Mouse (Mus musculus): ENCODE measurements around the gene BB287469. TPM values are rescaled to one million over a fixed set of nuclear protein-coding genes. Genes with fewer than 3 reads are reported as not detected.
"Not testable (repeated sequence)": the region's sequence is repeated elsewhere in the genome, so short reads cannot be mapped to it uniquely, and the experiment has no call there.

Gene BB287469
- not detected in 2 replicates for polyA plus RNA-seq (2011; ENCODE audit: insufficient read depth, insufficient read length, low read depth, missing spikeins)

GRCm38 (mm10) chr12:87816277-87816676, at the start of gene BB287469:
Gene BB287469 (plus strand): TSS chr12:87816577.
- not testable (repeated sequence) for H3K9me3 ChIP-seq (replicated peaks; ENCODE audit: control insufficient read depth, insufficient read depth, low read length, poor library complexity, severe bottlenecking); H3K4me1 ChIP-seq (ENCODE audit: control insufficient read depth, insufficient read depth, low read length); H3K4me3 ChIP-seq (ENCODE audit: low read depth, low read length); H3K9ac ChIP-seq (ENCODE audit: low read depth, poor library complexity, severe bottlenecking); H3K27ac ChIP-seq (ENCODE audit: insufficient read depth, low read length); H3K27me3 ChIP-seq (ENCODE audit: control insufficient read depth, insufficient read depth, low read length, poor library complexity, severe bottlenecking); H3K36me3 ChIP-seq (ENCODE audit: control insufficient read depth, insufficient read depth, low read length, poor library complexity, severe bottlenecking)

- not testable (repeated sequence) for H3K9me3 ChIP-seq (replicated peaks; ENCODE audit: control insufficient read depth, insufficient read depth, low read length, poor library complexity, severe bottlenecking); H3K27ac ChIP-seq (ENCODE audit: insufficient read depth, low read length); H3K27me3 ChIP-seq (ENCODE audit: control insufficient read depth, insufficient read depth, low read length, poor library complexity, severe bottlenecking); H3K4me3 ChIP-seq (ENCODE audit: low read depth, low read length); H3K9ac ChIP-seq (ENCODE audit: low read depth, poor library complexity, severe bottlenecking); H3K4me1 ChIP-seq (ENCODE audit: control insufficient read depth, insufficient read depth, low read length); H3K36me3 ChIP-seq (ENCODE audit: control insufficient read depth, insufficient read depth, low read length, poor library complexity, severe bottlenecking)
Observed at GRCm38 (mm10) chr12:87775655-87776054, 40.7 kb upstream of the BB287469 start, which contains the start of gene Gm21319. Gene Gm21319 (minus strand): TSS chr12:87775755.

- not testable (repeated sequence) for H3K4me3 ChIP-seq (ENCODE audit: low read depth, low read length); H3K36me3 ChIP-seq (ENCODE audit: control insufficient read depth, insufficient read depth, low read length, poor library complexity, severe bottlenecking); H3K4me1 ChIP-seq (ENCODE audit: control insufficient read depth, insufficient read depth, low read length); H3K9me3 ChIP-seq (replicated peaks; ENCODE audit: control insufficient read depth, insufficient read depth, low read length, poor library complexity, severe bottlenecking); H3K27ac ChIP-seq (ENCODE audit: insufficient read depth, low read length); H3K27me3 ChIP-seq (ENCODE audit: control insufficient read depth, insufficient read depth, low read length, poor library complexity, severe bottlenecking); H3K9ac ChIP-seq (ENCODE audit: low read depth, poor library complexity, severe bottlenecking)
Observed at GRCm38 (mm10) chr12:87795212-87795611, 21.2 kb upstream of the BB287469 start, which contains the start of gene Gm21936. Gene Gm21936 (plus strand): TSS chr12:87795512.

- H3K4me1 ChIP-seq (ENCODE audit: control insufficient read depth, insufficient read depth, low read length); H3K27me3 ChIP-seq (ENCODE audit: control insufficient read depth, insufficient read depth, low read length, poor library complexity, severe bottlenecking); H3K9me3 ChIP-seq (replicated peaks; ENCODE audit: control insufficient read depth, insufficient read depth, low read length, poor library complexity, severe bottlenecking); H3K27ac ChIP-seq (ENCODE audit: insufficient read depth, low read length); H3K36me3 ChIP-seq (ENCODE audit: control insufficient read depth, insufficient read depth, low read length, poor library complexity, severe bottlenecking); H3K4me3 ChIP-seq (ENCODE audit: low read depth, low read length); H3K9ac ChIP-seq (ENCODE audit: low read depth, poor library complexity, severe bottlenecking): not testable (repeated sequence)
Observed at GRCm38 (mm10) chr12:87797971-87798370, 18.4 kb upstream of the BB287469 start.

GRCm38 (mm10) chr12:87842239-87842638, 25.9 kb downstream of the BB287469 start, which contains the start of gene Gm2001:
Gene Gm2001 (minus strand): TSS chr12:87842339.
- not testable (repeated sequence) for H3K4me3 ChIP-seq (ENCODE audit: low read depth, low read length); H3K9ac ChIP-seq (ENCODE audit: low read depth, poor library complexity, severe bottlenecking); H3K9me3 ChIP-seq (replicated peaks; ENCODE audit: control insufficient read depth, insufficient read depth, low read length, poor library complexity, severe bottlenecking); H3K27ac ChIP-seq (ENCODE audit: insufficient read depth, low read length); H3K27me3 ChIP-seq (ENCODE audit: control insufficient read depth, insufficient read depth, low read length, poor library complexity, severe bottlenecking); H3K4me1 ChIP-seq (ENCODE audit: control insufficient read depth, insufficient read depth, low read length); H3K36me3 ChIP-seq (ENCODE audit: control insufficient read depth, insufficient read depth, low read length, poor library complexity, severe bottlenecking)

DNA sequence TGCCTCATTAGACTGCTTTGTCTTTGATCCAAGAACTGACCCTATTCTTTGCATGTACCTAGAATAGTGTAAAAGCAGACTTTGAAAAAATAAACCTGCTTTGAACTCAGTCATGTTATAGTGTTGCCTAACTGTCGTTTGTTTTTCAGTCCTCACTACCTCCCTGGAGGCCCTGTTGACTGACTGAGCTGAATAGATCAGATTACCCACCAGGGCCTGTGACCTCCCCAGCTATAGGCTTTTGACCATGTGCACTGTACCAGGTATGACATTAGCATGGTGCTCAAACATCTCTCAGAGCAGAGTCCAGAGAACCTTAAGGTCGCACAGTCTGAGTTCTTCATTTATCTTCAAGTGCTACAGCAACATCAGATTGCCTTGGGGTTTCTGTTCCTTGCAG, 34.3 kb downstream of the BB287469 start:
- not testable (repeated sequence) for H3K9me3 ChIP-seq (replicated peaks; ENCODE audit: control insufficient read depth, insufficient read depth, low read length, poor library complexity, severe bottlenecking); H3K9ac ChIP-seq (ENCODE audit: low read depth, poor library complexity, severe bottlenecking); H3K27me3 ChIP-seq (ENCODE audit: control insufficient read depth, insufficient read depth, low read length, poor library complexity, severe bottlenecking); H3K27ac ChIP-seq (ENCODE audit: insufficient read depth, low read length); H3K4me3 ChIP-seq (ENCODE audit: low read depth, low read length); H3K36me3 ChIP-seq (ENCODE audit: control insufficient read depth, insufficient read depth, low read length, poor library complexity, severe bottlenecking); H3K4me1 ChIP-seq (ENCODE audit: control insufficient read depth, insufficient read depth, low read length)

DNA sequence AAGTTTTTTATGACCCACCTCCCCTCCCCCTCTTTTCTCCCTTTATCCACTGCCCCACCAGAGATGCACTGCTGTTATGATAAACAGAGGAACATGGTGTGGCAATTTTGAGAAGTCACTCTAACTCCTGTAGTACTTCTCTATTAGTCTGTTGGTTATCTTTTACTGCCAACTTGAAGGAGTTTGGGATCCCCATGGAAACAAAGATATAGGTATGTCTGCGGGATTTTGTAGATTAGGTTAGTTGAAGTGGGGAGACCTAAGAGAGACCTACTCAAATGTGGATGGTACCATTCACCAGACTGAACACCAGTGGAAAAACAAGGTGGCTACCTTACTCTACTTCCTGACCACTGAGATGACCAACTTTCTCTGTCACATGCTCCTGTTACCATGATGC, 39.7 kb downstream of the BB287469 start:
- H3K4me3 ChIP-seq (ENCODE audit: low read depth, low read length); H3K4me1 ChIP-seq (ENCODE audit: control insufficient read depth, insufficient read depth, low read length); H3K27me3 ChIP-seq (ENCODE audit: control insufficient read depth, insufficient read depth, low read length, poor library complexity, severe bottlenecking); H3K9ac ChIP-seq (ENCODE audit: low read depth, poor library complexity, severe bottlenecking); H3K36me3 ChIP-seq (ENCODE audit: control insufficient read depth, insufficient read depth, low read length, poor library complexity, severe bottlenecking); H3K9me3 ChIP-seq (replicated peaks; ENCODE audit: control insufficient read depth, insufficient read depth, low read length, poor library complexity, severe bottlenecking); H3K27ac ChIP-seq (ENCODE audit: insufficient read depth, low read length): not testable (repeated sequence)

GRCm38 (mm10) chr12:87861740-87862692, 45.6 kb downstream of the BB287469 start:
- H3K9ac ChIP-seq (ENCODE audit: low read depth, poor library complexity, severe bottlenecking); H3K4me3 ChIP-seq (ENCODE audit: low read depth, low read length); H3K9me3 ChIP-seq (replicated peaks; ENCODE audit: control insufficient read depth, insufficient read depth, low read length, poor library complexity, severe bottlenecking); H3K4me1 ChIP-seq (ENCODE audit: control insufficient read depth, insufficient read depth, low read length); H3K27me3 ChIP-seq (ENCODE audit: control insufficient read depth, insufficient read depth, low read length, poor library complexity, severe bottlenecking); H3K36me3 ChIP-seq (ENCODE audit: control insufficient read depth, insufficient read depth, low read length, poor library complexity, severe bottlenecking); H3K27ac ChIP-seq (ENCODE audit: insufficient read depth, low read length): not testable (repeated sequence)

DNA sequence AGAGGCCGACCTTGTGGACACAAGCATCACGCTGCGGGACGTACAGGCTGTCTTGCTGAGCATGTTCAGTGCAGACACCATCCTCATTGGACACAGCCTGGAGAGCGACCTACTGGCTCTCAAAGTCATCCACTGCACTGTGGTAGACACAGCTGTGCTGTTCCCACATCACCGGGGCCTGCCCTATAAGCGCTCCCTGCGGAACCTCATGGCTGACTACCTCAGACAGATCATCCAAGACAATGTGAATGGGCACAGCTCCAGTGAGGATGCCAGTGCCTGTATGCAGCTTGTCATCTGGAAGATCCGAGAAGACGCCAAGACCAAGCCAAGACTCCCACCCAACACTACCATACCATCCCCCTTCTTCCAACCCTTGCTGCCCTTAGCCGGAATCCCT, 47.3 kb downstream of the BB287469 start:
- H3K9ac ChIP-seq (ENCODE audit: low read depth, poor library complexity, severe bottlenecking); H3K4me1 ChIP-seq (ENCODE audit: control insufficient read depth, insufficient read depth, low read length); H3K4me3 ChIP-seq (ENCODE audit: low read depth, low read length); H3K9me3 ChIP-seq (replicated peaks; ENCODE audit: control insufficient read depth, insufficient read depth, low read length, poor library complexity, severe bottlenecking); H3K27ac ChIP-seq (ENCODE audit: insufficient read depth, low read length); H3K27me3 ChIP-seq (ENCODE audit: control insufficient read depth, insufficient read depth, low read length, poor library complexity, severe bottlenecking); H3K36me3 ChIP-seq (ENCODE audit: control insufficient read depth, insufficient read depth, low read length, poor library complexity, severe bottlenecking): not testable (repeated sequence)

Measured in ES-Bruce4 (cell line).